Mouse (Mus musculus) liver, postnatal 0 days (tissue): ENCODE data around the gene Zfp13.

Experiments used
- CTCF ChIP-seq: sonication (generic); IDR thresholded peaks from 2 replicates; pipeline ENCODE4 v1.5.1; 2016; ENCODE audit warnings: antibody characterized with exemption, low read depth
- EP300 ChIP-seq: IDR thresholded peaks from 2 replicates; pipeline ENCODE4 v1.6.1; 2016; ENCODE audit warnings: antibody characterized with exemption, low read depth, mild to moderate bottlenecking

GRCm38 (mm10) chr17:23574130-23574529, 25.2 kb downstream of the Zfp13 start:
- no peak for TF ChIP-seq CTCF
- no peak for TF ChIP-seq EP300
